Mouse (Mus musculus) v-Abl transformed pro-B cells (cell line): ENCODE data around the gene Trim65.

Experiments
- in situ Hi-C, 2 experiments: fragments of 400-800 bp; cut with MboI; formaldehyde crosslinking; loops; one replicate each; pipeline ENCODE4 v1.15.1; 2025; ENCODE audit not compliant: unreplicated experiment in 2 of 2

The Trim65 gene

DNA sequence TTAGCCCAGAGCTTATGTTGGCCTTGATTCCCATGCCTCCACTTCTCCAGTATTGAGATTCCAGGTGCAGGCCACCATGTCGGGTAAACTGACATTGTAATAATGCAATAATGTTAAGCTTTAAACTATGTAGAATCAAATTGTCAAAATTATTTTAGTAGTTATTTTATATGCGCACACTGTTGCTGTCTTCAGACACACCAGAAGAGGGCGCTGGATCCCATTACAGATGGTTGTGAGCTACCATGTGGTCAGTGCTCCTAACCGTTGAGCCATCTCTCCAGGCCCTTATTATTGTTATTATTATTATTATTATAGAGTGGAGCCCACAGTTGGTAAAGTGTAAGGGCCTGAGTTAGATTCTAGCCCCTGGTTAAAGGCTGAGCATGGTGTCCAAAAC, 19.9 kb downstream of the Trim65 start:
- in situ Hi-C loops = no loop called here

DNA sequence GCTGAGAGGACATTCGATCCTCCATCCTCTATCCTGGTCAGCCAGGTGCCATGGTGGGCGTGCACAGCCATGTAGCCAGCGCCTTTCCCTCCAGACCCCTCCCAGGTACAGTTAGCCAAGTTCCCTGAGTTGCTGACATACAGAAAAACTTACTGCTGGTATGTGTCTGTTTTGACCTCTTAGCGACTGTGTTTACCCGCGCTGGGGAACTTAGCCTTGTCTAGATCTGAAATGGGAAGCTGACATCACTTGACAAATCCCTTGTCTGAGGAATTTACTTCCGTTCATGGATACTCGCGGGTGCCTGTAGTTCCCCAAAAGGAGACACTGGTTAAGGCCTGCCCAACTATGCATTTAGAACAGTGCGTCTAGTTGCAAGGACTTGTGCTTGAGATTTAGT, 20.4 kb downstream of the Trim65 start:
- in situ Hi-C loops = no loop called here

DNA sequence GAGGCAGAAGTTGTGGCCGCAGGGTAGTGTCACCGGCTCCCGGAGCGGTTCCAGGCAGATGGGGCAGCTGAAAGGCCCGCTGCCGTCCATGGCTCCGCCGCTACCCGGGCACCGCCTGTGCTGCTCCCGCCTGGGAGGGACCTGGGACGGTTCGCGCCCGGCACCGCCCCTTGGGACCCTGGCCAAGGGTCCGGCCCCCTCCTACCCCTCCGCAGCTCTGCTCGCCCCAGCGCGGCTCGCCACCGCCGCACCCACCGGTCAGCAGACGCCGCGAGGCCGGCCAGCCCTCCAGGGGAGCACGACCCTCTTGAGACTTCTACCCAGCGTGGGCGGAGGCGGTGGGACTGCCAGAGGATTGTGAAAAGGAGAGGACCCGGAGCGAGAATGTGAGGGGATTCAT, 20.8 kb downstream of the Trim65 start:
- in situ Hi-C loops = no loop called here

DNA sequence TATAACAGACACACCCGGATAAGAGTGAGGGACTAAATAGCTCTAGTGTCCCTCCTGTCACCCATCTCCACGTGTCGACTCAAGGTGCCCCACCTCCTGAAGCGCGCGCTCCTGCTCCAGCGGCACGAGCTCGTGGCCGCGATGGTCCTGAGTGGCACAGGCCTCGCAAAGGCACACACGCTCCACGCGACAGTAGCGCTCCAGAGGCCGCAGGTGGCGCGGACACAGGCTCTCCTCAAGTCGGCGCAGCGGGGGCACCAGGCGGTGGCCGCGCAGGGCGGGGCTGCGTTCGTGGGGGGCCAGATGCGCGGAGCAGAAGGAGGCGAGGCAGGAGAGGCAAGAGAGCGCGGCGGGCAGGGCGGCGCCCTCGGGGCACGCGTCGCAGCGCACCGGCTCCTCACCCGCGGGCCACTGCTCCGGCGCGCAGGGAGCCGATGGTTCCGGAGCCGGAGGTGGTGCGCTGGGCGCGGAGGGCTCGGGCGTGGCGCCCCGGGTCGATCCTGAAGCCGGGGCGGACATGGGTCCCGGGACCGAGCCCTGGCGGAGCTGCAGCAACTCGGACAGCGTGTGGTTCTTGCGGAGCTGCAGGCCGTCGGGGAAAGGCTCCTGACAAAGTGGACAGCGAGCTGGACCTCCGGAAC, 21.4 kb downstream of the Trim65 start:
- in situ Hi-C loops = no loop called here

DNA sequence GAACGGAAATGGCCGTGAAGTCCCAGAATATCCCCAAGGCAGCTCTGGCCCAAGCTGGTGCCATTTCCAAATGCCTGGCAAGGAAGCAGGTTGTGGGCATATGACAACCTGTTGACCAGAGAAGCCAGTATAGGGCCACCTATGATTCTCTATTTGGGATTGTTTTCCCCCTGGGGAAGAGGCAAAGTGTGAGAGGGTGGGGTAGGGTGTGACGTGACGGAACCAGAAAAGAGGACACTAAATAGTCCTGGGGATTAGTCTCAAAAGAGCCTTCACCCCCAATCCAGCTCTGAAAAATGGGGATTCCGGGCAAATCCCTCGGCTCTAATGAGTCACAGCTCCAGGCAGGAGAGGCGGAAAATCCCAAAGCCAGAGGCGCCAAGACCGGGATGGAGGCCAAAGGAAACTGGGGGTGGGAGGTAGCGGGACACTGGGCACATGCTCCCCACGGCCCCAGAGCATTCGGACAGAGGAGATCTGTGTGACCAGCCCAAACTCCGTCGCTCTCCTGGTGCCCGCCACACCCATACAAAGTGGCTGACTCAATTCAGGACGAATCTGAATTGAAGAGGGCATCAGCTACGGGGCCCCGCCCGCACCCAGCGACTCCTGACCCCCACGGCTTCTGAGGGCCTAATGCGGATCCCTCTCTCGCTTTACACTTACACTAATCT, 22.3 kb downstream of the Trim65 start:
- in situ Hi-C loops = no loop called here

DNA sequence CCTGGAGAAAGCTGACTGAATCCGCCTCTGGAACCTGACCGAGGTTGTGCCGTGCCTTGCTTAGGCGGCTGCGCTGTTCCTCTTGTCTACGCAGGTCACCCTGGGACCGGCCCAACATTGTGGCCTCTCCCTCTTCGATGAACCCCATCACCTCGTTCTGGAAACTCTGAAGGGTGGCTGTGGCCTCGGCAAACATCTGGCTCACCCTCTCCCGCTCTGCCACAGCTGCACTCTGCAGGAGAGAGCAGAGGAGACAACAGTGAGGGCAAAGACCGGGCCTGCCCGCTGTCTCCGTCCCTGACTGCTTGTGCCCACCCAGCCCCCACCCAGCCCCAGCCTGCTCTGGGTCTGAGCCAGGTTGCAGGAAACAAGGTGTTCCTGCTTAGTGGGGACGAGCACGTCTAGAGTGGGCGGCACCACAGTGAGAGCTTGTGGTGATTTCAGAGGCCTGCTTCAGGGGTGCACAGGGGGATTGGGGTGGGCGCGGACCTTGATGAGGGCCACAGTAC, 23.1 kb downstream of the Trim65 start:
- in situ Hi-C loops = no loop called here

DNA sequence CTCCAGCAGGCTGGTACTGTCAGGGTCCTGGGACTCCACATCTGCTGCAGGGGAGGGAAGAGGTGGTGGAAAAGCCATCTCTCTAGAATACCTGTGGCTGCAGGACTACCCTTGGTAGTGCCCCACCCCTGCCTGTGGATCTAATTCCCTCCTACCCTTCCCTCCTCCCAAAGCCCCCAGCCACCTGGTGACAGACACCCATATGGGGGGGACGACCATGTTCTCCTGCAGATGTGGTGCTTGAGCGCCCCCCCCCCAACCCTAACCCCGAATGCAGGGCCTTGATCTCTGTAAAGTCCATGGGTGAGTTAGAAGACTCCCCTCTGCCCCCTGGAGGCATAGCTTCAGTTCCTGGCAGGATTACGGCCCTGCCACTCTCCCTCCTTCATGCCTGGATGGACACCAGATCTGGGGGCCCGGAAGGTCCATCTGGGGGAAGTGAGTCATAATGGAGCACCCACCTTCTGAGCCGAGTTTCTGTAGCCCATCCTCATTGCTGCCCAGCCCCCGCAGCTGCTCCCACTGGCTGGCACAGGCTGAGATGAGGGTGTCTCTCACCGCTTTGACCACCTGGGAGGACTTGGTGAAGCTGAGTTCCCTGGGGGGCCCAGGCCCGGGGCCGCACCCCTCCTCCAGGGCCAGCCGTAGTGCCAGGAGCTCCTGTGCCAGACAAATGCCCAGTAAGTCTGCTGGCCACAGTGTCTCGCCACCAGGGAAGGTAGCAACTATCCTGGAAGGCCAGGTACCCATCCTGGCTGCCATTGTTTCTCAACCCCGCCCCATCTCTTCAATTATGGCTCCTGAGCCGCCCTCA, 23.8 kb downstream of the Trim65 start:
- in situ Hi-C loops = no loop called here

DNA sequence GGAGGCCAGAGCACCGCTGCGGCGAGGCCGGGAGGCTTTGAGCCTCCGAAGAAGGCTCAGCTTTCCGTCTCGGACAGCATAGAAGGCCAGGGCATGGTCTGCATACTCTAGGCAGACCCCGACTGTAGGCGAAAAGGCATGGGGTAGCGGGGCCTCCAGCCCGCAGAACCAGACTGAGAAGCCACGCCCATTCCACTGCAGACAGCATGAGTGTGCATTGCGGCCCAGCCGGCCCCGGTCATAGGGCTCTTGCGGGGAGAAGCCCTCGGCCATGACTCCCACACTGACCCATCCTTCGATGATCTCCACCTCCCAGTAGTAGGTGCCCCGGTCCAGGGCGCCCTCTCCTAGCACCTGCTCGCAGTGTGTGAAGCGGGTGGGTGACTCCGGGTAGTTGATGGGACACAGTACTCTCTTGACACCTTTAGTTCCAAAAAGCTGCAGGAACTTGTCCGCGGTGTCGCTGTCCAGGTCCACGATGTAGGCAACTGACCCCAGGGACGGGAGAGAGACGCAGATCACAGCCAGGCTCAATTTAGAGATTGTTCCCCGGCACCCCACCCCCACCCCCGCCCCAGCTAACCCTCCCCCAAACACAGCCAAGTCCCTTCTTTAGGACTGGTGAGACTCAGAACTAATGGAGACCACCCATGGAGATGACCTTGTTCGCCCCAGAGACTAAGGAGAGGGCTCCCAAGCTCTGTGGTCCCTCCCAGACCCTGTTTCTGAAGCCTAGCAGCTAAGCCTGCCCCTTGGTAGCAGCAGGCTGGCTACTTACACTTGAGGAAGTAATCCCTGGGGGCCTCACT, 24.6 kb downstream of the Trim65 start:
- in situ Hi-C loops = no loop called here

DNA sequence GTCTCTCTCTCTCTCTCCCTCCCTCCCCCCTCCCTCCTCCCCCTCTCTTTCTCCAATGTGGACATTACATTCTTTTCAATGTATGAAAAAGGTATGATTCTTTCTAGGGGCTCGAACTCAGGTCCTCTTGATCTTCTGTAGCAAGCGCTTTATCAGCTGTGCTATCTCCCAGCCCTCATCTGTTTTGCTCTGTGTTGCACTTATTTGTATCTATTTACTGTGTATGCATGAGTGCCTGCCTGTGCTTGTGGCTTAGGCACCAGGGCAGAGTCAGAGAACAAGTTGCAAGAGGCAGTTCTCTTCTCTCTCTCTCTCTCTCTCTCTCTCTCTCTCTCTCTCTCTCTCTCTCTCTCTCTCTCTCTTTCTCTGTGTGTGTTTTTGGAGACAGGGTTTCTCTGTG, 25.9 kb downstream of the Trim65 start:
- in situ Hi-C loops = no loop called here

DNA sequence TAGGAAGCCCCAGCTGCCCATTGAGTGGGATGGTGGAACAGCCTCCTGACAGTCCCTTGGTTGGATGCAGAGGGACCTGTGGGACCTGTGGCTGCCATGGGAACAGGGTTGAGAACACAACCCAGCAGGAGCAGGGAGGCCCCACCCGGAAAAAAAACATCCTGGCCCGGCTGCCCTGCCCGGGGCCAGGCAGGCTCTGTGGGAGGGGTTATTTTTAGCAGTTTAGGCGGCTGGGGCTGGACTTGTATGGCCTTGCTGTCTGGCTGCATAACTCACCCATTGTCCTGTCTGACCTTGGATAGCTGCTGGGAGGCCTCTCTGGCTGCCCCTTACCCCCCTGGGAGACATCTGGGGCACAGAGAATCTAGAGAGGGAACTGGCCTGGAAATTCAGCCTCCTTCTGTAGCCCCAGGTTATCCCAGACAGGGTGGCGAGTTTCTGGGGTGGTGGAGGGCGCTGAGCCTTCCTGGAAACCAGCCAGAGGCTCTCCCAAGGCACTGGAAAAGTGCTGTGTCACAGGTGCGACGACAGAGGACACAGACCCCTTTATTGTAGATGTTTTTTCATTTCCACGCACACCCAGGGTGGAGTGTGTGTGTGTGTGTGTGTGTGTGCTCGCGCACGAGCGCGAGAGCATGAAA, 26.8 kb downstream of the Trim65 start:
- in situ Hi-C loops = no loop called here

DNA sequence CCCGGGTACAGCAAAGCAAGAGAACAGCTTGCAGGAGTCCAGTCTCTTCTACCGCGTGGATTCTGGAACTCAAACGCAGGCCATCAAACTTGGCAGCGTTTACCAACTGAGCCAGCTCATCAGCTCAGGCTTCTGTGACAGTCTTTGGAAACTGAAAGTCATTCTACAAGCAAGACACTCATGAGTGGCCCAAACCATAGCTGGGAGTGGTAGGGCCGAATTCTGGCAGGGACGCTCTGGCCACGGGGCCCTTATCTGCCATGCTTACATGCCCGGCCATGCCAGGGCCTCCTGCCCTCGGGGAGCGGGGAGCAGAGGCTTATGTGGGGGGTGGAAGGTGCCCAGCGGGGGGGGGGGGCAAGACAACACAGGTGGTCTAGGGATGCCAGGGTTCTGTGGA, 27.4 kb downstream of the Trim65 start:
- in situ Hi-C loops = no loop called here

DNA sequence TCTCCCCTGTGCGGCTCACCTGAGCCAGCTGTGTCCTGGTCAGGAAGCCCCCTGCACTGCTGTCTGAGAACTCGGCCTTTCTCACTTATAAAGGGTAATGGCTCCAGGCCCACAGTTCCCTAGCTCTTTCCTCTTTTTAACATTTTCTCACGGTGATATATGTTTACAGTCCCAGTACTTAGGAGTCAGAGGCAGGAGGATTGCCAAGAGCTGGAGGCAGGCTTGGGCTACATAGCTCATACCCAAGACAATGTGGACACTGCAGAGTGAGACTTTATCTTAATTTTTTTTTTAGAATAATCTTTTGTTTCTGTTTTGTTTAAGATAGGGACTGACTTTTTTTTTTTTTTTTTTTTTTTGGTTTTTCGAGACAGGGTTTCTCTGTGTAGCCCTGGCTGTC, 28.5 kb downstream of the Trim65 start:
- in situ Hi-C loops = no loop called here

DNA sequence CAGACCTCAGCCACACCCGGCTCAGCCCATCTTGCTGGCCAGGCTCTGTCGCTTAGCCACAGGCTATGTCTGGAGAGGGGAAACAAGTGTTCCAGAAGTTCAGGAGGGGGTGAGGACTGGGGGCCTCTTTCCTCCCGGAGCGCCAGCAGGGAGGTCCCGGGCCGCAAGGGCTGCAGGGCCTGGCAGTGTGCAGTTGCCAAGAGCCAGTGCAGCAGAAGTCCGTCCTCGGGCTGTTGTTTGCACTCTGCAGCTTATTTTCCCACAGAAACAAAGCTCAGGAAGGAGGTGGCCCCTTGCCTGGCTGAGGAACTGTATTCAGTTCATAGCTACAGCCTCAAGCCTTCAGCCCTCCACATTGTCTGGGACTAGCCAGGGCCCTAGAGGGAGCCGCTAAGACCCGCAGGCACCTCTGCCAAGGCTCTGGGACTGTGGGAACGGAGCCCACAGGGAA, 29.0 kb downstream of the Trim65 start:
- in situ Hi-C loops = no loop called here

DNA sequence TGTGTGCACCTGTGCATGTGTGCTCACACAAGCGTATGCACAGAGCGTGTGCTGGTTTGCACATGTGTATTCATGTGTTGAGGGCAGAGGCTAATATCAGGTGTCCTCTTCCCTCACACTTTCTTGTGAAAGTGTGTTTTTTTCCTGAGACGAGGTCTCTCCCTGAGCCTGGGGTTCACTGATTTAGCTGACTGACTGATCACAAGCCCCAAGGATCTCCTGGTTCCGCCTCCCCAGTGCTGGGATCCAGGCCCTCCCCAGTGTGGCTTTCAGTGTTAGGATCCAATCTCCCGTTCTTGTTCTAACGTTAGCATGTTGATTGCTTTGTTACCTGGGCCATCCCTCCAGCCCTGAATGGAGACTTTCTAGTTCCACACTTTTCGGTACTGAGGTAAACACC, 30.1 kb downstream of the Trim65 start:
- in situ Hi-C loops = no loop called here

DNA sequence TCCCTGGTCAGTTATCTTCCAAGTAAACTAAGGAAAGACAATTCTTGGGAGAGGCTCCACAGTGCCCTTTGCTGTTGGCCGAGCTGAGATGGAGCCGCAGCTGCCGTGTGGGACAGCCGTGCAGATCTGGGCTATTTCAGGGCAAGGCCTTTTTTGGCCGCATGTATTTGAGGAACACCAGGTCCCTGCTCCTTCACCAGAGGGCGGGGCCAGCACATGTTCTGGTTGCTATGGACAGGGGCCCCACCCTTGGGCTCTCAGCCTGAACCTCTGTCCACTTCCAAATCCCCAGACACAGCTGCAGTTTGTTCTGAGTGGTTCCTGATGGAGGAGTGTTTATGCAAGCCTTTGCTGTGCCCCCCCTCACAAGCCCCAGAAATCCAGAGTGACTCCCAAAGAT, 30.5 kb downstream of the Trim65 start:
- in situ Hi-C loops = no loop called here

DNA sequence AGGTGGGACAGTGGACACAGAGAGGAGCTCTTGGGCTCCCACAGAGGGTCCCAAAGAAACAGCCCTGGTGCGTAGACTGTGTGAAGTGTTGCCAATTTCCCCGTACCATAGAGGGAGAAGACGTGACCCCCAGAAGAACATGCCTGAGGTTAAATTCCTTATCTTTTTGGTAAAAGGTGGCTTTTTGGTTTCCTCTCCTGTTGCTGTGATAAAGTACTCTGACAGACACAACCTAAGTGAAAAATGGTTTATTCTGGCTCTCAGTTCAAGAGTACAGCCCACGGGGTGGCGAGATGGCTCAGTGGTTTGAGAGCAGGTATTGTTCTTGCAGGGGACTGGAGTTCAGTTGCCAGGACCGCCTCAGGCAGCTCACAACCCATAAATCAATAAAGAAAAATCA, 31.5 kb downstream of the Trim65 start:
- in situ Hi-C loops = no loop called here

DNA sequence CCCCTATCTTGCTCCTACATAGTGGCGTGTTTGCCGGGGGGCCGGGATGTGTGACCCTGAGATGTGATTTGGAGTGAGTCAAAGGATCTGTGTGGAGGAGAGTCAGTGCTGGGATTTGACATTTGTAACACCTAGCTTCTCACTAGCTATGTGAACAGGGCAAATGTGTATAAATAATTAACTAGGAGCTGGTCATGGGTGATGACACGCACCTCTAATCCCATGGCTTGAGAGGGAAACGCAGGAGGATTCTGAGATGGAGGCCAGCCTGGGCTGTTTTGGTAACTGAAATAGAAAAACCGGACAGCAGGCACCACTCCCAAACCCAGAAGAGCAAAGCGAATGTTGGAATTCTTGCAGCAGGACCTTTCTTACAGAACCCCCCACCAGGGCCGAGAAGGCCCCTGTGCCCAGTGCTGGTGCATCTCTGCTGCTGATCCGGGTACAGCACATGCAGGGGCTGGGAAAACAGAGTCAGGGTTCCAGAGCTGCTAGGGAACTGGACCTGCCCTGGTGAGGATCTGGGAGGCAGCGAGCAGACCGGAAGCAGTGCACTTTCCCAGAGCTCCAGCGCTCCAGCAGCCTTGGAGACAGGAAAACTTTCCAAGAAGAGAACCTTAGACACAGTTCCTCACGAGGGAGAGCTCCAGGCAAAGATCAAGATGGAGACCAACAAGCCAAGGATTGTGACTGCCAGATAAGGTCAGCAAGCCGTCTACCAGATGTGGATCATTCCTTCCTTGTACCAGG, 32.0 kb downstream of the Trim65 start:
- in situ Hi-C loops = no loop called here

DNA sequence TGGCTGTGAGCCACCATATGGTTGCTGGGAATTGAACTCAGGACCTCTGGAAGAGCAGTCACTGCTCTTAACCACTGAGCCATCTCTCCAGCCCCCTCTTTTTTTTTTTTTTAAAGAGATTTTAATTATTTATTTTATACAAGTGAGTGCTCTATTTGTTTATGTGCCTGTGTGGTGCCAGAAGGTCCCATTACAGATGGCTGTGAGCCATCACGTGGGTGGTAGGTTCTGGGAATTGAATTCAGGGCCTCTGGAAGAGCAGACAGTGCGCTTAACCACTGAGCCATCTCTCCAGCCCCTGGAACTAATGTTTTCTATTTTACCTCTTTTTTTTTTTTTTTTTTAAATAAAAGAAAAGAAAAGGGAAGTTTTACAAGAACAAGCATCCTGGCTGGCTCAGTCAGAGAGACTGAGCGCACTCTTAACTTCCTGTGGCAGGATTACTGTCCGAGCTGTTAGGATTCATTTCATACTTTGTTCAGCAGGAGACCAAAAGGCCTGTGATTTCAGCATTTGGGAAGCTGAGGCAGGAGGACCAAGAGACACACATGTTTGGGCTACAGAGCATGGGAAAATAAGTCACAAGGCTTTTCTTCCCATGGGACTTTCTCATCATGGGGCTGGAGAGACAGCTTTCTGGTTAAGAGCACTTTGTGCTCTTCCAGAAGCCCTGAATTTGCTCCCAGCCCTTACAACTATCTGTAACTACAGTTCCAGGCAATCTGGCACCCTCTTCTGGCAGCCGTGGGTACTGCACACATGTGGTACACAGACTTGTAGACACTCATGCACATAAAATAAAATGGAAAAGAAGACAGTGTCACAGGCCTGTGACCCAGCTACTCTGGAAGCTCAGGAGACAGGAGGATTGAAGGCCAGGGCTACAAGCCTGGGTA, 34.5 kb downstream of the Trim65 start:
- in situ Hi-C loops = no loop called here

DNA sequence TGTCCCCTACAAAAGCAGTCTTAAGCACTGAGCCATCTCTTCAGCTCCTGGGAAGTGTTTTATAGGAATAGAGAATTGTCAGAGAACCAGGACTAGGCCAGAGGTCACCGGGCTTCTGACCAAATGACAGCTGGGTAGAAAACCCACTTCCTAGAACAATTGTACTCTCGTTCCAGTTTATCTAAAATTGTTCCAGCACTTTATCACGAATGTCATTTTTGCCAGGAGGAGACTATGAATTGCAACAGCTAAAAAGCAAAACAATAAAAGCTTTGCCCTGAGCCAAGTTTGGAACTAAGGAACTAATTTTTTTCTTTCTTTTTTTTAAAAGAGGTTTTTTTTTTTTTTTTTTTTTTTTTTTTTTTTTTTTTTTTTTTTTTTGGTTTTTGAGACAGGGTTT, 35.4 kb downstream of the Trim65 start:
- in situ Hi-C loops = no loop called here
